Mouse (Mus musculus) naive thymus-derived CD4-positive, alpha-beta T cell, adult 2 months (primary cell): ENCODE measurements at regions not wholly inside any gene's neighbourhood (a gene's known extent, or its start where the extent isn't known, plus 50 kb on each side); places are given as distances from the start of the nearest gene placed in this dataset.

Source experiments
- DNase-seq: peaks from one replicate; pipeline ENCODE4 v3.0.0-alpha.2; 2011; ENCODE audit warnings: low read depth

DNA sequence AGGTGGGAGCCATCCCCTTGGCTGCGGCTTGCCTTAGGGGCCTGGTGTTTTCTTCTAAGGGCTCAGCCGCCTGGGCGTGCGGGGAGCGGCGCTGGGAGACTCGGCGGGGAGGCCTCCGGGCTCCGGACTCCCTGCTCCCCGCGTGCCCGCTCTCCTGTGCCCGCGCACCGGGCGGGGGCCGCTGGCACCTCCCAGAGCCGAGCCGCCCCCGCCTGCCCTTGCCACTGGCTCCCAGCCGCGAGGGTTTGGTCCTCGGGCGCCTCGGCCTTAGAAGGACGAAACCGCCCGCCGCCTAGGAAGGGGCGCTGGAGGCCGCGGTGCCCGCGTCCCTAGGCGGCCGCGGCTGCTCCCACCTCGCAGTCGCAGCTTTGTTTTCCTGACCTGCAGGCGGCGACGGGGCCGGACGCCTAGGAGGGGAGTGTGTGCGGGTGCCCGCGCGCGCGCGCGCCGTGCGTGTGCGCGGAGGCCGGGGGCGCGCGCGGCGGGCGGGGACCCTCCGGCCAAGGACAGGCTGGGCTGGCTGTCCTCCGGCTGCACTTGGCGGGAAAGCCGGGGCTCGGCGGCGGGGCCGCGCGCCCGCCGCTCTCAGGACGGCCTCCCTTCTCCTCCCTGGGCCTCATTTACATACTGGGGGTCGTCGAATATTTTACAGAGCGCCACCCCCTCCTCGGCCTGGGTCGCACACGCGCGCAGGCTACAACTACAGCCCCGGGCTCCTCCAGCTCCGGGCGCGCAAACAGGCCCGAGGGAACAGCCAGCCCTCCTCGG, 227.1 kb downstream of the Mef2c start:
- DNase-seq: no peak

DNA sequence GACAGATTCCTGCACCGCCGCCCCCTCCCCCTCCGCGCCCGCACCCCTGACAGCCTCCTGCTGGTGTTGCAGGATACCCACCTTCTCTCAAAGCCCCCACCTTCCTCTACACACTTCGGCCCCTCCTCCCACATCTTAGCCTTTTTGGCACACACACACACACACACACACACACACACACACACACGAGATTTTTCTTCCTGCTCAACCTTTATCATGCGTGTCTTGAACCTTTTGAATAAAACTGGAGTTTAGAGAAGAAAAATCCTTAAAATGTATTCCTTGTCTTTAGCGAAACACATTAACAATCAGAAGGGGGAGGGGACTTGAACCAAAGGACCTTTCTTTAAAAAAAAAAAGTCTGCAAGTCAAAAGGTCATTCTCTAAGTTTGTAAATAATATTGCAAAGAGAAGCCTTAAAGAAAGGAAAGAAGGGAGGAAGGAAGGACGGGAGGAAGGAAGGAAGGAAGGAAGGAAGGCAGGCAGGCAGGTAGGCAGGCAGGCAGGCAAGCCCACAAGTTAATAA, 227.7 kb downstream of the Mef2c start:
- no peak for DNase-seq

DNA sequence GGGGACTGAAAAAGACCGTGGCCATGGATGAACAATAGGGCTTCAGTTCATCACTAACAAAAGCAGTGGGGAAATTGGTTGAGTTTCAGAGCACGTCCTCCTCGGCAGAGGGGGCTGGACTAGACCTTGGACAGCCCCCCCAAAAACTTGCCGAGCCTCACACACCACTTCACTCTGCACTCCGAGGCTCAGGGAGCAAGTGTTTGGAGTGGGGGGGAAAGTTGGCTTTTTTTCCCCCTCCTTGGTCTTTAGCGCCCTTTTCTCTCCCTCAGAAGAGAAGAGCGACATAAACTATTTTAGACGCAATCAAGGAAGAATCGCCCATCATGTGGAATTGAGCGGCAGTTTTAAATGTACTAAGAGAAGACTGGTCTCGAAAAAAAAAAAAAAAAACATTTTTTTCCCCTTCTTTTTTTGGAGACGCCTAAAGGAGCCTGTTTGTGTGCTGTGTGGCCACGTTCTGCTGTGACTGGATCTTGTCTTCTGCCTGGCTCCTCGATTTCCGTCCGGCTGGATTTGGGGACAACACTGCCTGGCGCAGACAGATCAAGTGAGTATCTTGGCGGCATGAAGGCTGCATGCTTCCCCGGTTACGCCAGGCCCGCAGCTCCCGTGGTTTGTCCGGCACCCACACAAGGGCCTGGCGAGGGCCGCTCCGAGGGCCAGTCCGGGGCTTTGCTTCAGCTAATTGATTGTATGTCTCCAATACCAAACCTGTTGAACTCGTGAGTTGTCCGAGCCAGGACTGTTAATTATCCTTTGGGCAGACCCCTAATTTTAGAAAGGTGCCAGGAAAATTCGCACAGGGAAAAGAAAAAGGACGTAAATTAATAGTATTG, 228.7 kb downstream of the Mef2c start:
- no peak for DNase-seq

DNA sequence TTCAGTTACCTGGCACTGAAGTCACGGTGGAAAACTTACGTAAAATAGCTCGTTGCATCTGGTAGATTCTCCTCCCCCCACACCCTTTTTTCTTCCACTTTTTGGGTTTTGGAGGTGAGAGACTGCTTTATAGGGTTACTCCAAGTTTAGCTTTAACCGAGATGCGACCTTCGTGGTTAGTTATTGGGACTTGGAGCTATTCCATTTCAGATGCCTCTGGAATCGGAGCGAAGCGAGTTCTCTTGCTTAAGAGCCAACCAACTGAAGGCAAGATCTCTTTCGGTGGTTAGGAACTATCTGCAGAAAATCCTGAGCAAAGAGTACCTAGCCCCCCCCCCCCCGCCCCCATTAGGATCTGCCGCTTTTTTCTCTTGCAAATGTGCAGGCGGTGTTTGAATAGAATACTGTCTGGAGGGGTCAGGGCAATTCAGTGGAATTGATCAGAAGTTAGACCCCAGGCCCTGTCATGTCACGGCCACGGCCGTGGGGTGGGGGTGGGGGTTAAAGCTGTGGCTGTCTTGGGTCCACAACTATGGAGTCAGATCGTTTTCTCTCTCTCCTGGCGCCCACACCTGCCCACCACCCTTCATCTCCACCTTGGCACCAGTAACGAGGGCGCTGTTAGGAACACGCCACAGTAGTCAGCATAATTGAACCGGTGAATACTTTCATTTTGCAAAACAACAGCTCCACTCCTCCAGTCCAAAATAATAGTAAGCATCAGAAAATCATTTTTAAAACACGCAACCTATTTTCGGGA, 229.6 kb downstream of the Mef2c start:
- DNase-seq: no peak

DNA sequence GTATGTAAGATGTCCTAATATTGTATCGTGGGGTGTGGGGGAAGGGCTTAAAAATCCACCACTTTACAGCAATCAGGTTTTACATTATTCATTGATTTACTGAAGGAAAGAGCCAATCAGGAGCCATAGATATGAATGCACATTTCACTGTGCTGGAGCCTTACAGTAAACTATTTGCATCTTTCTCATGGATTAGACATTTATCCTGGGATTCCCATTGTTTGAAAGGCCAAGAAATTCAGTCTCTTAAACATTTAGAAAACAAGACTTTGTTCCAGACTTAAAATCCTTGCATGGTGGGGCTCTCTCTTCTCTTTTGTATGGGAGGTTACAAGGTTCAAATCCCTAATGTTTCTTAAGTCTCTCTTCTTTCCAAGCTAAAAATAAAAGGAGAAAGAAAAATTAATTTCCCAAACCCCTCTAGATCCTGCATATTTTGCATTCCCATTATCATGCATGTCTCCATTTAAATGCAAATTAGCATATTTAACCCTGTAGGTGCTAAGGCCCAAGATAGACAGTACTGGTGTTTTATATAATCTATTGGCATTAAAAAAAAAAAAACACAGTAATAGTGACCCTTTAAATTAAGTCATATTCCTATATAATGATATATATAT, 230.3 kb downstream of the Mef2c start:
- DNase-seq: no peak

DNA sequence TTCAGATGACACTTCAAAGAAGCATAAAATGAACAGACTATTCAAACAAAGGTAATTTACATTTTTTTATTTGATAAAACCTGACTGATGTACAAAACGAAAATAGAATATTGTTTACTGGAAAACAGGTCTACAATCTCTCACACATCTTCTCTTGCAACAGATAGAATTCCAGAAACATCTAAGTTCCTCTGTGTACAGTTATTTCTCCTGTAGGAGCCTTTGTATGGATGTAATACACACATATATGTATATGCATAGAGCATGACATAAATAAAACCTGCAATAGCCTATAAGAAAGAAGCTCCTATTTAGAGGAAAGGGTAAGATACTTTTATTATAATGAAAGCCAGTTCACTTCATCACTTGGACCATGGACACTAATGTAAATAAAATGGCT, 230.8 kb downstream of the Mef2c start:
- no peak for DNase-seq

DNA sequence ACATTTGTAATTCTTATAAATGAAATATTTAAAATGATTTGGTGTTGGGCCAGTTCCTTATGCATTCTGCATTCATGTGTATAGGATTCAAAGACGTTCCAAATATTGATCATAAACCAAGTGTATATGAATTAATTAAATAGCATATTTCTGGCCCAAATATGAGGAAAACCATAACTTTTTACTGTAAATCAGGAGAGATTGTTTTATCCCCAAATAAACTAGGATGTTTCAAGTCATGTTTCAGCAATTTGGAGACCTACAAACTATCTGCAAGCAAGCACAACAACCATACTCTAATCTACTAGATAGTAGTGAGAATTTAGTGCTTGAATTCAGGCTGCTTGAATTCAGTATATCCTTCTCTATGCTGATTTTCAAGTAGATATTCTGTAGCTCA, 231.3 kb downstream of the Mef2c start:
- DNase-seq: no peak

DNA sequence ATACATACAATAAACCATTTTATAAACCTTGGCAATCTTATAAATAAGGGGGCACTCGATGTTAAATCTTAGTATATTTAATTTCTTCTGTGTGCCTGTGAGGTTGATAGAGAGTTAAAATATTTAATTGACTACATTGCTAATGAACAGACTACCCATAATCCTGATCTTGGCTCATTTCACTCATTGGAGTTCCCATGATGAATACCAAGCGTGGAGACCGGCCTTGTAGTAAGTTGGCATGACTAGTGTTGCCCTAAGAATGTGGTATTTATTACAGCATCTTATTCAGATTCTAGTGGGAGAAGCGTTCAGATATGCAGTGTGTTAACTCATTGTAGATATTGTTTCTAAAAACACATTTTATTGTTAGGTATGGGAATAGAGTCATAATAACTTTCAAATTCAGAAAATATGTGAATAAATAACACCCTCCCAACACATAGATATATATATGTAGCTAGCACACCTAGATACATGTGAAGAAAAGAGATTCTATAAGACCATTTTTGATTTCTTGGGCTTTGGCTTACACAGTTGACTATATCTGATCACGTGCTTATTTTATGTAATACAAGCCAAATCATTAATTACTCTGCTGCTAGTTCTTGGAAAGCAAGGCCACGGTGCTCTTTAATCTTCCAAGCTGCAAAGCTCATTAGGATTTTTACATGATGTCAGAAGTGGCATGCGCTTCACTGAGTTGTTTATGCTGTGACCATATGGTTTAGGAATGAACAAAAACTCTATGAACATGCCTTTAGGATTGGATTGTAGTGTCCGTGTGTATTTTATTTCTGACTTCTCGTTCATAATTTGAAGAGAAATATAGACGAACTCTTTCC, 232.0 kb downstream of the Mef2c start:
- no peak for DNase-seq

DNA sequence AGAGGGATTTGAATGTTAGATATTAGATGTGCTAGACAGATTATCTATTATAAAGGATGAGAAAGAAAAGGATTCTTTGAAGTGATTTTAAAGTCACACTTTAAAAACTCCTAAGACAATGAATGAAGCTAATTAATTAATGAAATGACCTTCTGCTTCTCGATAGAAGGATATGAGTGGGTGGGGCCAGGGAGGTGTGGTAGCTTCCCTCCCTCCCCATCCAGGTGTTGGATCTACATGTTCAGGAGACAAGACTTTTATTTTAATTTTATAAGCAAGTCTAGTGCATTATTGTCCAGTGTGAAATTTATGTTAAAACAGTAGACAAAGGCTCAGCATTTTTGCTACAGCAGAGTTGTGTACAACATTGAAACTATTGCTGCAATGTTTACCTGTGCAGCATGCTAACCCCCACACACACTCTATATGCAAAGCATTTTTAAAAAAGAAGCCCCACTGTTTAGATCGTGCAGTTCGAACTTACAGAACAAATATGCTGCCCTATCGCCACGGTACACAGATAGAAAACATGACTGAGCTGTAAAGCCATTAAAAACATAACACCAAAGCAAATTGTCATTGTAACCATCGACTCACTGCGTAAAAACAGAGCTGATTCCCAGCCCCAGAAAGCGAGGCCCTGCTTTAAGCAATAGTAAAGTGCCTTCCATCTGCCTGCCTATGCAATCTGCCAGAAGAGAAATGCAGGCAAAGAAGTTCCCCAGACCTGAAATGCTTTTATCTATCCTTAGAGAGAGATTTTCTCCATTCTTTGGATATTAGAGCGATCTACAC, 233.4 kb downstream of the Mef2c start:
- no peak for DNase-seq

DNA sequence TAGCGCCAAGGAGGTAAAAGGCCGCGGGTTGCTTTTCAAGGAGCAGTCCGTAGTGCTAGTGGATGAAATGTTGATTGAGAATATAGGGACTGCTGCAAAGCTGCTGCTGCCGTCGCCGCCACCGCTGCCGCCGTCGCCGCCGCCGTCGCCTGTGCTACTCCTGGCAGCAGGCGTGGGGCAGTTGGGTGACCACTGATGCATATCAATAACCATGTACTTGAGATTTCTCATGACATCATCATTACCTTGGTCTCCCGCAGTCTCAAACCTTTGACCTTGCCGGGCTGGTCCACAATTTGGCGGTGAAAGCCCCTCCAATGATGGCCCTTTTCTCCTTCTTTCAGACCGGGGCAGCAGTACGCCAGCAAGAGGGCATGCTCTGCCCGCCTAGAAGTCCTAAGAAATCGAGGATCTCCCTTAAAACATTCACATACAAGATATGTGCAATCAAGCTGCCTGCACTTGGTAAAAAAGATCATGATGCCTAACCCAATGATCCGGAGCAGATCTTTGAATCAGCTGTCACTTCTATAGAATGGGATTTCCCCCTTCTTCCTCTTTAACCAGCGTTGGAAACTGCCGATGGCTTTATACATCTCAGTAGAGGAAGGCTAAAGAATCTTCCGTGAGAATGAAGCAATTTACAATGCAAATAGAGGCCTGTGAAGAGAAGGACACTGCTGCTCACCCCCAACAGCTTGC, 234.1 kb downstream of the Mef2c start:
- no peak for DNase-seq

DNA sequence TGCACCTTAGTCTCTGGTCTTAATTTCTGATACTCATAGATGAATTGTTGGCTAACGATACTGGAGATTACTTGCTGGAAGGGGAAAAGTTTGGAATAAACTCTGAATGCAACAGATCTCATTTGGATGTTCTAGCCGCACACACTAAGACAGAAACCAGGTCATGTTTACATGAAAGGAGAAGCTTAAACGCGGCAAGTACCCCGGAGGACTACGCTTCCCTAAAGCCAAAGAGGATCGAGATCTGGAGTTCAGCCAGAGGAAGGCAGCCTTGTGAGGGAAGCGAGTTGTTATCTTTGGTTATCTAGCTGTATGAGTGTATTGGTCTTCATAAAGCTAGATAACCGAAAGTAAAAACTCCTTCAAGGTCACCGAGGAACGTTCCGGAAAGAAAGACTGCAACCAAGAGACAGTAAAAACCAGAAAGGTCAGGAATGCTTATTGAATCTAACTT, 234.7 kb downstream of the Mef2c start:
- DNase-seq: no peak

DNA sequence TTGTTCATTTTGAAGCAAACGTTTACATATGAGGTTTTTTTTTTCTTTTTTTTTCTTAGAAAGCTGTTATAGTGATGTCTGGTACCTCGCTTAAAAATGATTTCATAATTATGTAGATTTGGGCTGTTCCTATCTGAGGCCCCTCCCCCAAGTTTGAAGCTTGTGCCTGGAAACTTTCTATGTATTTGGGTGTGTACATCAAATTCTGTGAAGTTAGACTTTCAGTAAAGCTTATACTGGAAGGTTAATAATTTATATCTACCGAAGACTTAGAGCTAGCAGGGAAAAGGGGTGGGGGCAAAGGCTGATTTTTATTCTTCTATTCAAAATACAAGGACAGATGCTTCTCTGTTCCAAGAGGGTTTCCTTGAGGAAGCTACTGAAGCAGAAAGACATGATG, 235.3 kb downstream of the Mef2c start:
- no peak for DNase-seq

DNA sequence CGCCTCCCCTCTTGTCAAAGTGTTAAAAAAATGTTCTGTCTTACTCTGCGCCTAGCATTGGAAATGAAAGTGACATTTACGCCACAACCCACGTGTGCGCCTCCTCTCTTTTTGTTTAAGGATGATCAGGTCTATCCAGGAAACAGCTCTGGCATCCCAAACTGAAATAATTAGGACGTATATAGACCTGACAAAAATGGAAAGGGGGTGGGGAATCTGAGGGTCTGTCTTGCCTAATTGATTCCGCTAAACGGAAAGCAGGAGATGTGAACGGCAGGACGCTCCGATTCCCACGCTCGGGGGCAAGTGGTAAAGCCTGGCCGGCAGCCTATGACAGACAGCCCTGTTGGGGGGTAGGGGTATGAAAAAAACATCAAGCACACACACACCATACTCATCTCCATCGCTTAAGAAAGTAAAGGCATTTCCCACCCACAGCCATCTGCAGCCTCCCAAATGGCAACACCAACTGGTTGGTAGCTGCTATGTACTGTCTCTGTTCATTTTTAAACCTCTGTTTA, 235.8 kb downstream of the Mef2c start:
- no peak for DNase-seq

DNA sequence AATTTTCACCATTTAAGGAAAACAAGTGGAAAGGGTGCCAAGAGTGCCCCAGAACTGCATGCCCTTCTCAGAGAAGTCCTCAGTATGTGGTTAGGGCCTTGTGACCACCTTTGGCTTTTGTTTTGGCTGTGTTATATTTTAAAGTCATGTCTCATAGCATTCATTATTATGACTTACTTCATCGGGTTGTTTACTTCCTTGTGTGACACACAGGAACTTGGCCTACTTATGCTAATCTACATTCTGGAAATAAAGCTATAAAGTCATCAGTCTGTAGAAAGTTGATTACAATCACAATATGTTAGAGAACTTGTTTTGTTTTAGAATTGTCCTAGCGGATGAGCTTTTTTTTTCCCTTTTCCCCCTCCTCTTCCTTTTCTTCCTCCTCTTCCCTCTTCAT, 236.3 kb downstream of the Mef2c start:
- no peak for DNase-seq

DNA sequence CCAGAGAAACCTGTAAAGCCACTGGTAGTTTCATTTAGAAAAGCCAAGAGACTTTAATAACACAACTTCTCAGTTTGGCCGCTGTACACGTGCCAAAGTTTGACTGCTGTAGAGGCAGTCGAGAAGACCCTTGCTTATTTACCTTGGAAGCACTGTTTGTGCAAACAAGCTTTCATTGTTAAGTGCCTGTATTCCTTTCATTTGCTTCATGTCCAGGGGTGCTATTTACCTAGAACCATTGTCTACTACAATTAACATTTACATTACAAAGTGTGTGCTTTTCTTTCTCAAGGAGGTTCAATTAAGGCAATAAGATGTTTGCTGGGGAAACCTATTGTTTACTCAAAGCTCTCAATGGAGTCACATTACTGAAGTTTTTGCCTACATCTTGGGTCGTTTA, 236.9 kb downstream of the Mef2c start:
- no peak for DNase-seq

DNA sequence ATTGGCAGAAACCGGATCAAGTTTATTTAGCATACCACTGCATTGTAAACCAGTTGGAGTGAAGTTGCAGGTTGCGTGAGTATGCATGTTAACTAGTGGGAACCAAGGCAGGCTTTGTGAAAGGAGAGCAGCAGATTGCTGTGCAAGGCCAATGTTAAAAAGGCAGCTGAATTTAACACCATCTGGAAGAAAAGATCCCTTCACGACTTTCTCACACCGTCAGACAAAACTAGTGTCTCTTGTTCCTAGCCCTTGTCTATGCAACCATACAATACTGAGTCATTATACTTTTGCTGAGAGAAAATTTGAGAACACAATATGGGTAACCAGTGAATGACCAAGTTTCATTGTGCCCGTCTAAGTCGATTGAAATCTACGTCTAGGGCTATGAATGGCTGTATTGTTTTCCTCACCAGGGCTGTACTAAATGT, 237.8 kb downstream of the Mef2c start:
- DNase-seq: no peak

DNA sequence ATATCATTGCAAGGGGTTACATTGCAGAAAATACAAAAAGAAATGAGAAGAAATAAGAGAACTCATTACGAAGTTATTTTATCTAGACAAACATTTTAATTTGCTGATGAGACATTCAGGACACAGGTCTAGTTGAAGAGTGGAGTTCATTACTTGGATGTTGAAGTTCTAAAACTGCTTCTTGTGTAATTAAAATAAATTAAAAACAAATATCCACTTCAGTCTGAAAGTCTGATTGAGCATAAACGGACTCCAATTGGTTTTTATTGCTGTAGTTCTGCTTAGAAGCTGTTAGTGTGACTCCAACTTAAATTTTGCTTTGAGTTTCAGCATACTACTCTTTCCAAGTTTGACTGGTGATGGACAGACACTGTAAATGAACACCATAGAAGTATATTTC, 238.3 kb downstream of the Mef2c start:
- DNase-seq: no peak

DNA sequence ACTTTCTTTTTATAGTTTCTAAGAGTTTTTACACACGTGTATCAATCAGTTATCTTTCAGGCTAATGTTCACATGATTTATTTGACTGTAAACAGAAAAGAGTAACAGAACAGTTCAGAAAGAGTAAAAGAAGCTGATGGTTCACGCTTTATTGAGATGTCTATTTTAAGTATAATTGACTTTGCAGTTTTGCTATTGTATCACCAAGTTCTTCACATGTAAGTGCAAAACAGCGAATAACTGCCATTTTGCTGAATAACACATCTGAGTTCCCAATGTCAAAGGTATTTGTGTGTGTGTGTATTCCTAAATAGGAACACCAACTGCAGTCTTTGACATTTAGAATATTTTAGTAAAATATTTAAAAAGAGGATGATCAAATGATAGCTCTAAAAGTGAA, 238.7 kb downstream of the Mef2c start:
- no peak for DNase-seq

DNA sequence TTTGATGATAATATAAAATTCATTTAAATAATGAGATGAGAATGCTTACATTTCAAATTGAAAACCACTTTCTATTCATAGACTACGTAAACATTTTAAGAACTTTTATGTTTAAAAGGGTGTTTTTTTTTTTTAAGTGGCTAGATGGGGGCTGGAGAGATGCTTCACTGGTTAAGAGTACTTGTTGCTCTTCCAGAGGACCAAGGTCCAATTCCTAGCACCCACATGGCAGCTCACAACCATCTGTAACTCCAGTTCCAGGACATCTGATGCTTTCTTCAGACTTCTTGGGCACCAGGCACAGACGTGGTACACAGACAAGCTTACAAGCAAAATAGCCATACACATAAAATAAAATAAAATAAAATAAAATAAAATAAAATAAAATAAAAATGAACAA, 239.5 kb downstream of the Mef2c start:
- DNase-seq: no peak
